Mouse (Mus musculus) retina, postnatal 7 days (tissue): ENCODE measurements at regions not wholly inside any gene's neighbourhood (a gene's known extent, or its start where the extent isn't known, plus 50 kb on each side); places are given as distances from the start of the nearest gene placed in this dataset.
A peak's percentile ranks its signal among the peaks of the same experiment; 100 is the strongest.

Source experiments
- DNase-seq: peaks from one replicate; pipeline ENCODE4 v3.0.0-alpha.2; 2012; ENCODE audit warnings: low read depth, low spot score

GRCm38 (mm10) chr15:59836631-59837030, 179.8 kb downstream of the 4933412E24Rik start:
- DNase-seq = no peak

- DNase-seq = no peak
Observed at GRCm38 (mm10) chr15:59833232-59833631, 183.2 kb downstream of the 4933412E24Rik start.

- DNase-seq = no peak
Observed at GRCm38 (mm10) chr15:59831481-59831880, 184.9 kb downstream of the 4933412E24Rik start.

GRCm38 (mm10) chr15:59830553-59831462, 185.6 kb downstream of the 4933412E24Rik start:
- DNase-seq = no peak

GRCm38 (mm10) chr15:59828421-59828820, 188.0 kb downstream of the 4933412E24Rik start:
- DNase-seq = peak; percentile 61

GRCm38 (mm10) chr15:59826164-59826950, 190.1 kb downstream of the 4933412E24Rik start:
- DNase-seq = peak; percentile 45

GRCm38 (mm10) chr15:59823921-59824320, 192.5 kb downstream of the 4933412E24Rik start:
- no peak for DNase-seq

GRCm38 (mm10) chr15:59822995-59823681, 193.3 kb downstream of the 4933412E24Rik start:
- no peak for DNase-seq

GRCm38 (mm10) chr15:59820317-59820716, 196.1 kb downstream of the 4933412E24Rik start:
- DNase-seq = no peak

- no peak for DNase-seq
Observed at GRCm38 (mm10) chr15:59816031-59816430, 200.4 kb downstream of the 4933412E24Rik start.

GRCm38 (mm10) chr15:59811566-59811965, 204.8 kb downstream of the 4933412E24Rik start:
- no peak for DNase-seq

GRCm38 (mm10) chr15:59809361-59809760, 207.1 kb downstream of the 4933412E24Rik start:
- DNase-seq = no peak

GRCm38 (mm10) chr15:59807723-59808122, 208.7 kb downstream of the 4933412E24Rik start:
- DNase-seq = no peak

- DNase-seq = no peak
Observed at GRCm38 (mm10) chr15:59805771-59806170, 210.6 kb downstream of the 4933412E24Rik start.

- no peak for DNase-seq
Observed at GRCm38 (mm10) chr15:59804821-59805220, 211.6 kb downstream of the 4933412E24Rik start.

- DNase-seq = no peak
Observed at GRCm38 (mm10) chr15:59804394-59804793, 212.0 kb downstream of the 4933412E24Rik start.

- no peak for DNase-seq
Observed at GRCm38 (mm10) chr15:59802276-59802675, 214.1 kb downstream of the 4933412E24Rik start.

- no peak for DNase-seq
Observed at GRCm38 (mm10) chr15:59799124-59799815, 217.1 kb downstream of the 4933412E24Rik start.

- no peak for DNase-seq
Observed at GRCm38 (mm10) chr15:59798486-59798885, 217.9 kb downstream of the 4933412E24Rik start.

- DNase-seq = no peak
Observed at GRCm38 (mm10) chr15:59795717-59796116, 220.7 kb downstream of the 4933412E24Rik start.

GRCm38 (mm10) chr15:59794871-59795270, 221.5 kb downstream of the 4933412E24Rik start:
- DNase-seq = no peak
